Comparison of ENCODE assay signal across 13 mouse cellular contexts in the genomic region with DNA sequence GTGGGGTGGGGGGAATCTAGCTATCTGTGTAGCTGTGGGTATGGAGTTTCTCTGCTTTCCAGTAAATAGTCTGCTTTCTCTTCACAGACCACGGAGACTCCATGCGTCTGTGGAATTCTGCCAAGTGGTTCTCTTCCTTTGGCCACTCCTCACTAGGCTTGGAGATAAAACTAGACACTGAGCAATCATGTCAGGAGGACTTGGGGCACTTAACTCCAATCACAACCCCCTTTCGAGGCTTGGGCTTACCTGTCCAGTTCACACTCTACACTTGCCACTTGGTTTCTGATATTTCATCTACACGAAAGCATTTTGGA.
A peak's percentile ranks its signal among the peaks of the same experiment; 100 is the strongest.
DNase-seq lines count a peak whose midpoint lies in the region; ATAC-seq and TF ChIP-seq lines count a peak whose summit lies in the region.
"Had no signal": no experiment of that assay in that cellular context is flagged by ENCODE, and none has a peak within 500 bp of the region (broad histone marks: within the 10 kb centered on the region; RNA-seq: fewer than 3 reads in every experiment).

No protein-coding gene starts in this region.

- WGBS in heart, embryonic 11.5 days (ENCODE audit: insufficient replicate concordance), result 45% methylated on average over 4 of the region's 4 CpGs
- WGBS in heart, embryonic 10.5 days, result 51% methylated on average over 4 of the region's 4 CpGs
- 70% methylated on average over 4 of the region's 4 CpGs for WGBS in limb, embryonic 15.5 days
- 94% methylated on average over 4 of the region's 4 CpGs for WGBS in limb, embryonic 10.5 days
- WGBS in heart, postnatal 0 days, result 24% methylated on average over 4 of the region's 4 CpGs
- WGBS in intestine, embryonic 16.5 days, result 45% methylated on average over 4 of the region's 4 CpGs
- WGBS in thymus, adult 2 months, result 84% methylated on average over 4 of the region's 4 CpGs

- DNase-seq in heart, embryonic 10.5 days (ENCODE audit: low spot score), result no peak
- no peak for DNase-seq in limb, embryonic 10.5 days (ENCODE audit: low spot score)
- peak; percentile 19 for DNase-seq in heart, postnatal 0 days (ENCODE audit: low spot score)
- no peak for DNase-seq in thymus, adult 2 months
- DNase-seq: kidney, adult 18-20 months; liver; right cerebral cortex, postnatal 4 days had no signal

- H3K36me3 ChIP-seq in heart, embryonic 11.5 days (ENCODE audit: control insufficient read depth, insufficient read depth, low read length), result no peaks in the 10 kb centered on the region
- no peaks in the 10 kb centered on the region for H3K36me3 ChIP-seq in heart, embryonic 10.5 days
- H3K36me3 ChIP-seq in limb, embryonic 15.5 days, result no peaks in the 10 kb centered on the region
- H3K36me3 ChIP-seq in limb, embryonic 10.5 days, result no peaks in the 10 kb centered on the region
- H3K36me3 ChIP-seq in heart, postnatal 0 days (replicated peaks; ENCODE audit: control insufficient read depth, insufficient read depth, low read length), result no peaks in the 10 kb centered on the region
- H3K36me3 ChIP-seq in intestine, embryonic 16.5 days (ENCODE audit: control insufficient read depth, insufficient read depth, low read length), result no peaks in the 10 kb centered on the region
- no peaks in the 10 kb centered on the region for H3K36me3 ChIP-seq in thymus, adult 2 months (ENCODE audit: control insufficient read depth, insufficient read depth, low read length)
- H3K36me3 ChIP-seq: embryonic facial prominence, embryonic 13.5 days had no signal

- no peak overlapping the region for H3K4me2 ChIP-seq in heart, embryonic 11.5 days
- peak overlapping the region; percentile 14; the same call in 1 of the 2 replicates for H3K4me2 ChIP-seq in limb, embryonic 15.5 days
- H3K4me2 ChIP-seq in heart, postnatal 0 days (ENCODE audit: low read depth, low read length), result peak overlapping the region; percentile 53
- H3K4me2 ChIP-seq in intestine, embryonic 16.5 days (ENCODE audit: low read depth, low read length), result peak overlapping the region; percentile 24; the same call in 1 of the 2 replicates
- H3K4me2 ChIP-seq: embryonic facial prominence, embryonic 13.5 days had no signal

- H3K9me3 ChIP-seq in heart, embryonic 11.5 days (replicated peaks; ENCODE audit: control insufficient read depth, low read length), result no peaks in the 10 kb centered on the region
- no peaks in the 10 kb centered on the region for H3K9me3 ChIP-seq in heart, embryonic 10.5 days
- H3K9me3 ChIP-seq in limb, embryonic 15.5 days, result no peaks in the 10 kb centered on the region
- H3K9me3 ChIP-seq in limb, embryonic 10.5 days (replicated peaks), result no peaks in the 10 kb centered on the region
- no peaks in the 10 kb centered on the region for H3K9me3 ChIP-seq in heart, postnatal 0 days (replicated peaks; ENCODE audit: control insufficient read depth, low read length)
- H3K9me3 ChIP-seq in intestine, embryonic 16.5 days (ENCODE audit: control insufficient read depth, low read length), result no peaks in the 10 kb centered on the region
- H3K9me3 ChIP-seq: embryonic facial prominence, embryonic 13.5 days had no signal

- no peak overlapping the region for H3K27ac ChIP-seq in heart, embryonic 11.5 days (ENCODE audit: low read depth, low read length)
- H3K27ac ChIP-seq in heart, embryonic 10.5 days, result no peak overlapping the region
- no peak overlapping the region for H3K27ac ChIP-seq in limb, embryonic 15.5 days
- H3K27ac ChIP-seq in limb, embryonic 10.5 days, result no peak overlapping the region
- no peak overlapping the region for H3K27ac ChIP-seq in heart, postnatal 0 days (ENCODE audit: low read depth)
- no peak overlapping the region for H3K27ac ChIP-seq in intestine, embryonic 16.5 days (ENCODE audit: low read length)
- no peak overlapping the region for H3K27ac ChIP-seq in thymus, adult 2 months (ENCODE audit: control insufficient read depth, insufficient read depth, low read length)
- H3K27ac ChIP-seq: embryonic facial prominence, embryonic 13.5 days; layer of hippocampus, adult 2 months had no signal

- H3K9ac ChIP-seq in heart, embryonic 11.5 days (ENCODE audit: low read depth, low read length), result 0 out of 2 replicates have a peak overlapping the region, but pooled peaks have one; percentile 28
- H3K9ac ChIP-seq in limb, embryonic 15.5 days, result no peak overlapping the region
- H3K9ac ChIP-seq in heart, postnatal 0 days (replicated peaks; ENCODE audit: low read depth, low read length), result no peak overlapping the region
- H3K9ac ChIP-seq in intestine, embryonic 16.5 days (ENCODE audit: low read depth, low read length), result no peak overlapping the region
- H3K9ac ChIP-seq: embryonic facial prominence, embryonic 13.5 days; forebrain, postnatal 0 days had no signal

- no peaks in the 10 kb centered on the region for H3K27me3 ChIP-seq in heart, embryonic 11.5 days (ENCODE audit: control insufficient read depth, insufficient read depth, low read length)
- H3K27me3 ChIP-seq in heart, embryonic 10.5 days (ENCODE audit: insufficient read depth, poor library complexity, severe bottlenecking), result no peaks in the 10 kb centered on the region
- H3K27me3 ChIP-seq in limb, embryonic 15.5 days, result no peaks in the 10 kb centered on the region
- H3K27me3 ChIP-seq in limb, embryonic 10.5 days (ENCODE audit: low read depth, poor library complexity, severe bottlenecking), result no peaks in the 10 kb centered on the region
- H3K27me3 ChIP-seq in heart, postnatal 0 days (ENCODE audit: control insufficient read depth, insufficient read depth, low read length), result no peaks in the 10 kb centered on the region
- H3K27me3 ChIP-seq in intestine, embryonic 16.5 days (replicated peaks; ENCODE audit: control insufficient read depth, insufficient read depth, low read length), result no peaks in the 10 kb centered on the region
- H3K27me3 ChIP-seq in thymus, adult 2 months (ENCODE audit: control insufficient read depth, insufficient read depth, low read length), result no peaks in the 10 kb centered on the region
- H3K27me3 ChIP-seq: embryonic facial prominence, embryonic 13.5 days had no signal

- ATAC-seq in heart, embryonic 11.5 days (replicated peaks; ENCODE audit: insufficient number of reproducible peaks, low FRiP score, low TSS enrichment), result no peak
- no peak for ATAC-seq in limb, embryonic 15.5 days (ENCODE audit: insufficient number of reproducible peaks, low FRiP score, low TSS enrichment, low read depth)
- ATAC-seq in heart, postnatal 0 days (ENCODE audit: insufficient read depth, low read depth), result no peak
- no peak for ATAC-seq in intestine, embryonic 16.5 days

- H3K4me3 ChIP-seq in heart, embryonic 11.5 days (ENCODE audit: low read depth, low read length), result no peak overlapping the region
- H3K4me3 ChIP-seq in heart, embryonic 10.5 days, result no peak overlapping the region
- no peak overlapping the region for H3K4me3 ChIP-seq in limb, embryonic 15.5 days
- no peak overlapping the region for H3K4me3 ChIP-seq in limb, embryonic 10.5 days
- peak overlapping the region; percentile 20 for H3K4me3 ChIP-seq in heart, postnatal 0 days (ENCODE audit: low read depth, low read length)
- no peak overlapping the region for H3K4me3 ChIP-seq in intestine, embryonic 16.5 days (ENCODE audit: low read length)
- no peak overlapping the region for H3K4me3 ChIP-seq in thymus, adult 2 months (ENCODE audit: control insufficient read depth, insufficient read depth, low read length)
- H3K4me3 ChIP-seq: embryonic facial prominence, embryonic 13.5 days; layer of hippocampus, adult 2 months had no signal

- peaks cover 3% of the 10 kb centered on the region; the same call in 1 of the 2 replicates for H3K4me1 ChIP-seq in heart, embryonic 11.5 days (ENCODE audit: control insufficient read depth, insufficient read depth, low read length)
- H3K4me1 ChIP-seq in heart, embryonic 10.5 days, result peaks cover 13% of the 10 kb centered on the region
- H3K4me1 ChIP-seq in limb, embryonic 15.5 days, result peaks cover 6% of the 10 kb centered on the region
- H3K4me1 ChIP-seq in limb, embryonic 10.5 days, result 0 out of 2 replicates have a peak, but pooled peaks cover 3% of the 10 kb centered on the region
- 0 out of 2 replicates have a peak, but pooled peaks cover 8% of the 10 kb centered on the region for H3K4me1 ChIP-seq in heart, postnatal 0 days (ENCODE audit: control insufficient read depth, insufficient read depth)
- H3K4me1 ChIP-seq in intestine, embryonic 16.5 days (ENCODE audit: control insufficient read depth, insufficient read depth, low read length), result peaks cover 8% of the 10 kb centered on the region; the same call in 1 of the 2 replicates
- H3K4me1 ChIP-seq in thymus, adult 2 months (replicated peaks; ENCODE audit: control insufficient read depth, insufficient read depth, low read length), result no peaks in the 10 kb centered on the region

- TF ChIP-seq EP300 in heart, postnatal 0 days (IDR thresholded peaks at IDR 0.05; ENCODE audit: low read depth), result no peak

- no peak for TF ChIP-seq POLR2A in thymus, adult 2 months (IDR thresholded peaks at IDR 0.05; ENCODE audit: control insufficient read depth, extremely low read depth, insufficient read depth, low read length, poor library complexity)

- no peak for TF ChIP-seq CTCF in heart, postnatal 0 days (IDR thresholded peaks at IDR 0.05; ENCODE audit: low read depth)
- TF ChIP-seq CTCF in thymus, adult 2 months (IDR thresholded peaks at IDR 0.05; ENCODE audit: borderline replicate concordance, control insufficient read depth, extremely low read depth, insufficient read depth, low read length, poor library complexity), result no peak
